Mouse (Mus musculus): Measurements from ENCODE around the gene Rnf166.
A peak's percentile ranks its signal among the peaks of the same experiment; 100 is the strongest.

The Rnf166 gene

GRCm38 (mm10) chr8:122469965-122470364 is 5.9 kb downstream of the Rnf166 start:
- DNase-seq (ENCODE audit: low spot score in 2 of 2): no peak

- DNase-seq (ENCODE audit: low spot score in 2 of 2): no peak
Observed at GRCm38 (mm10) chr8:122469407-122469806, 6.5 kb downstream of the Rnf166 start.

- DNase-seq (ENCODE audit: low spot score in 2 of 2): no peak
Observed at GRCm38 (mm10) chr8:122467816-122468215, 8.0 kb downstream of the Rnf166 start.

GRCm38 (mm10) chr8:122464985-122465384 is 10.9 kb downstream of the Rnf166 start:
- no peak for DNase-seq (ENCODE audit: low spot score in 2 of 2)

- DNase-seq (ENCODE audit: low spot score in 2 of 2): peak; percentile 21 to 27
Observed at GRCm38 (mm10) chr8:122463651-122464640, 11.9 kb downstream of the Rnf166 start.

GRCm38 (mm10) chr8:122462510-122462909 is 13.4 kb downstream of the Rnf166 start:
- no peak for DNase-seq (ENCODE audit: low spot score in 2 of 2)

- DNase-seq (ENCODE audit: low spot score in 2 of 2): no peak
Observed at GRCm38 (mm10) chr8:122461473-122462148, 14.3 kb downstream of the Rnf166 start.

GRCm38 (mm10) chr8:122460524-122461472 is 15.1 kb downstream of the Rnf166 start, which contains the start of gene Snai3:
TSS of gene Snai3 (minus strand) at chr8:122460733.
- peak; percentile 45 to 79 for DNase-seq (ENCODE audit: low spot score in 2 of 2)

- DNase-seq (ENCODE audit: low spot score in 2 of 2): peak in 1 of 2 experiments; percentile 41
Observed at GRCm38 (mm10) chr8:122459990-122460389, 15.9 kb downstream of the Rnf166 start.

GRCm38 (mm10) chr8:122459218-122459900 is 16.5 kb downstream of the Rnf166 start:
- DNase-seq (ENCODE audit: low spot score in 2 of 2): peak; percentile 51 to 67

- DNase-seq (ENCODE audit: low spot score in 2 of 2): no peak
Observed at GRCm38 (mm10) chr8:122457171-122457570, 18.7 kb downstream of the Rnf166 start.

GRCm38 (mm10) chr8:122454409-122454808 is 21.5 kb downstream of the Rnf166 start:
- no peak for DNase-seq (ENCODE audit: low spot score in 2 of 2)

GRCm38 (mm10) chr8:122452154-122452553 is 23.7 kb downstream of the Rnf166 start:
- no peak for DNase-seq (ENCODE audit: low spot score in 2 of 2)

GRCm38 (mm10) chr8:122451161-122451703 is 24.6 kb downstream of the Rnf166 start:
- no peak for DNase-seq (ENCODE audit: low spot score in 2 of 2)

GRCm38 (mm10) chr8:122445203-122445602 is 30.7 kb downstream of the Rnf166 start:
- no peak for DNase-seq (ENCODE audit: low spot score in 2 of 2)

GRCm38 (mm10) chr8:122444058-122444748 is 31.7 kb downstream of the Rnf166 start:
- peak; percentile 71 to 72 for DNase-seq (ENCODE audit: low spot score in 2 of 2)

GRCm38 (mm10) chr8:122443262-122444006 is 32.4 kb downstream of the Rnf166 start, which contains the start of gene Mvd:
TSS of gene Mvd (minus strand) at chr8:122443422.
- DNase-seq (ENCODE audit: low spot score in 2 of 2): peak; percentile 98 to 99

- DNase-seq (ENCODE audit: low spot score in 2 of 2): no peak
Observed at GRCm38 (mm10) chr8:122442781-122443180, 33.1 kb downstream of the Rnf166 start.

- DNase-seq (ENCODE audit: low spot score in 2 of 2): no peak
Observed at GRCm38 (mm10) chr8:122442356-122442755, 33.5 kb downstream of the Rnf166 start.

All from natural killer cell, adult 2 months (primary cell).